Mouse (Mus musculus): ENCODE data around the gene Agl. TPM values are rescaled to one million over a fixed set of nuclear protein-coding genes. Genes with fewer than 3 reads are reported as not detected.

The Agl gene
- polyA plus RNA-seq (2014; fragmentation: Illumina TruSeq; extraction: RNeasy Lipid Tissue Mini Kit (QIAGEN cat#74804); ENCODE audit: low read depth, low replicate concordance) = 10.8 TPM

GRCm38 (mm10) chr3:116807811-116808506 lies at the start of gene Agl:
TSS of gene Agl (minus strand) at chr3:116808166.

GRCm38 (mm10) chr3:116712436-116712881 lies 95.5 kb downstream of the Agl start, which contains the start of gene Slc35a3:
TSS of gene Slc35a3 (minus strand) at chr3:116712831.

Other genes starting within 250 kb of the Agl start
- 5.9 TPM for gene Lrrc39, start 245.2 kb downstream of the Agl start, polyA plus RNA-seq (2014; fragmentation: Illumina TruSeq; extraction: RNeasy Lipid Tissue Mini Kit (QIAGEN cat#74804); ENCODE audit: low read depth, low replicate concordance)
- gene Sass6, start 213.2 kb downstream of the Agl start, polyA plus RNA-seq (2014; fragmentation: Illumina TruSeq; extraction: RNeasy Lipid Tissue Mini Kit (QIAGEN cat#74804); ENCODE audit: low read depth, low replicate concordance) = 3.0 TPM
- 11.1 TPM for gene Trmt13, start 193.6 kb downstream of the Agl start, polyA plus RNA-seq (2014; fragmentation: Illumina TruSeq; extraction: RNeasy Lipid Tissue Mini Kit (QIAGEN cat#74804); ENCODE audit: low read depth, low replicate concordance)
- gene Mfsd14a, start 145.5 kb downstream of the Agl start, polyA plus RNA-seq (2014; fragmentation: Illumina TruSeq; extraction: RNeasy Lipid Tissue Mini Kit (QIAGEN cat#74804); ENCODE audit: low read depth, low replicate concordance) = 45.5 TPM
- gene Gm43191, start 126.9 kb downstream of the Agl start, polyA plus RNA-seq (2014; fragmentation: Illumina TruSeq; extraction: RNeasy Lipid Tissue Mini Kit (QIAGEN cat#74804); ENCODE audit: low read depth, low replicate concordance) = not detected
- gene Slc35a3, start 95.3 kb downstream of the Agl start, polyA plus RNA-seq (2014; fragmentation: Illumina TruSeq; extraction: RNeasy Lipid Tissue Mini Kit (QIAGEN cat#74804); ENCODE audit: low read depth, low replicate concordance) = 22.3 TPM
- gene Frrs1, start 51.3 kb upstream of the Agl start, polyA plus RNA-seq (2014; fragmentation: Illumina TruSeq; extraction: RNeasy Lipid Tissue Mini Kit (QIAGEN cat#74804); ENCODE audit: low read depth, low replicate concordance) = 7.8 TPM
- gene 4930455H04Rik, start 160.1 kb upstream of the Agl start, polyA plus RNA-seq (2014; fragmentation: Illumina TruSeq; extraction: RNeasy Lipid Tissue Mini Kit (QIAGEN cat#74804); ENCODE audit: low read depth, low replicate concordance) = not detected
- 66.8 TPM for gene Palmd, start 160.8 kb upstream of the Agl start, polyA plus RNA-seq (2014; fragmentation: Illumina TruSeq; extraction: RNeasy Lipid Tissue Mini Kit (QIAGEN cat#74804); ENCODE audit: low read depth, low replicate concordance)

All from adipose tissue, adult 10 weeks (tissue).